Comparison of ENCODE assay signal across 22 mouse cellular contexts in the genomic region with DNA sequence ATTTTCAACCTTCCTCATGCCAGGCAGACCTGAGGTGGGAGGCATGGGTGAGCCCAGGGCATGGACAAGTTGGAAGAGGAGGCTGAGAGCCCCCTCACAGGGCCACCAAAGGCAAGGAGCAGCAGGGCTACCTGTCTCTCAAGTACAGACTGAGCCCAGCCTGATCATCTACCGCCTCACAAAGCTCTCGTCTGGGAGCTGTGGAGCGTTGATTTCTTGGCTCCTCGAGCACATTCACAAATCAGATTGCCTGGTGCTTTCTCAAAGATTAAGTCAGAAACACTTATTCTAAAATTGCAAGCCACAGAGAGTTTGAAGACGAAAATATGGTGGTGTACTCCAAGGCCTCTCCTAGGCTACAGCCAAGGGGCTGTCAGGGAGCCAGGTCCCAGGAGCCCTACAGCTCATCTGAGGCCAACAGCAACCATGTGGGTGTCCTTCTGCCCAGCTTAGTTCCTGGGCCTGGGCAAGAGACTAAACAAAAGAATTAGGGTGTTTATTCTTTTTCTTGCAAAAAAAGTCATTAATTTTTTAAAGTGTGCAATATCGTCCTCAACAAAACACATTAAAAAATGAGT. TPM values are rescaled to one million over a fixed set of nuclear protein-coding genes. Genes with fewer than 3 reads are reported as not detected.
DNase-seq lines count a peak whose midpoint lies in the region; ATAC-seq and TF ChIP-seq lines count a peak whose summit lies in the region.
"Had no signal": no experiment of that assay in that cellular context is flagged by ENCODE, and none has a peak within 500 bp of the region (broad histone marks: within the 10 kb centered on the region; RNA-seq: fewer than 3 reads in every experiment).

No protein-coding gene starts in this region.

- no peaks in the 10 kb centered on the region for H3K36me3 ChIP-seq in forebrain, embryonic 16.5 days (ENCODE audit: control insufficient read depth, insufficient read depth)
- no peaks in the 10 kb centered on the region for H3K36me3 ChIP-seq in forebrain, embryonic 11.5 days (ENCODE audit: control insufficient read depth, insufficient read depth, low read length)

- H3K4me1 ChIP-seq in forebrain, embryonic 16.5 days (replicated peaks; ENCODE audit: control insufficient read depth, insufficient read depth, low read length) = peaks cover 11% of the 10 kb centered on the region
- peaks cover 3% of the 10 kb centered on the region; the same call in 1 of the 2 replicates for H3K4me1 ChIP-seq in forebrain, embryonic 11.5 days (replicated peaks; ENCODE audit: control insufficient read depth, insufficient read depth, low read length)

- peak overlapping the region; percentile 64; the same call in 1 of the 2 replicates for H3K27ac ChIP-seq in forebrain, embryonic 16.5 days (ENCODE audit: low read length)
- H3K27ac ChIP-seq in forebrain, embryonic 11.5 days (ENCODE audit: low read depth, low read length) = no peak overlapping the region
- peak overlapping the region; percentile 64 for H3K27ac ChIP-seq in layer of hippocampus, adult 2 months
- H3K27ac ChIP-seq: liver, embryonic 14.5 days had no signal

- 49% methylated on average over 6 of the region's 6 CpGs for whole genome bisulfite sequencing in forebrain, embryonic 16.5 days
- WGBS in forebrain, embryonic 11.5 days = 83% methylated on average over 6 of the region's 6 CpGs

- no peaks in the 10 kb centered on the region for H3K9me3 ChIP-seq in forebrain, embryonic 16.5 days (ENCODE audit: control insufficient read depth, low read length)
- H3K9me3 ChIP-seq in forebrain, embryonic 11.5 days (ENCODE audit: control insufficient read depth, low read length) = no peaks in the 10 kb centered on the region

- peak; percentile 55 for DNase-seq in adrenal gland, postnatal 14 days
- DNase-seq in adrenal gland, adult 8-10 months = no peak
- DNase-seq in forebrain, embryonic 11.5 days (ENCODE audit: low spot score) = no peak
- DNase-seq in layer of hippocampus, adult 2 months (ENCODE audit: low spot score in 2 of 2) = no peak
- DNase-seq in layer of hippocampus, adult 9-10 months (ENCODE audit: low spot score) = no peak
- DNase-seq in brain, adult 2 months (ENCODE audit: low read depth, low spot score) = peak; percentile 37
- no peak for DNase-seq in embryo, embryonic 9.5 days (ENCODE audit: extremely low spot score)
- DNase-seq: heart, adult 11 months; kidney, adult 11 months; kidney, postnatal 14 days; lung, postnatal 10 days; right cerebral cortex, postnatal 4 days had no signal

- H3K4me2 ChIP-seq in forebrain, embryonic 16.5 days (ENCODE audit: low read length) = no peak overlapping the region
- no peak overlapping the region for H3K4me2 ChIP-seq in forebrain, embryonic 11.5 days (ENCODE audit: low read depth, low read length, severe bottlenecking)

- H3K27me3 ChIP-seq in forebrain, embryonic 16.5 days (replicated peaks; ENCODE audit: control insufficient read depth, insufficient read depth, low read length) = no peaks in the 10 kb centered on the region
- no peaks in the 10 kb centered on the region for H3K27me3 ChIP-seq in forebrain, embryonic 11.5 days (ENCODE audit: control insufficient read depth, insufficient read depth, low read length)

- H3K9ac ChIP-seq in forebrain, embryonic 16.5 days (replicated peaks; ENCODE audit: low read depth, low read length) = no peak overlapping the region
- no peak overlapping the region for H3K9ac ChIP-seq in forebrain, embryonic 11.5 days (ENCODE audit: low read length)
- H3K9ac ChIP-seq: liver, embryonic 14.5 days had no signal

- TF ChIP-seq CTCF in layer of hippocampus, adult 2 months (conservative IDR thresholded peaks at IDR 0.05) = no peak

- 0 out of 2 replicates have a peak, but pooled peaks have one; percentile 12 for ATAC-seq in forebrain, embryonic 16.5 days
- ATAC-seq in forebrain, embryonic 11.5 days (replicated peaks; ENCODE audit: low FRiP score) = no peak

- H3K4me3 ChIP-seq in forebrain, embryonic 16.5 days (replicated peaks; ENCODE audit: low read length) = no peak overlapping the region
- H3K4me3 ChIP-seq in forebrain, embryonic 11.5 days (ENCODE audit: low read depth, low read length) = no peak overlapping the region
- H3K4me3 ChIP-seq in layer of hippocampus, adult 2 months = no peak overlapping the region

RNA-seq across cellular contexts. Expression of gene Rtn4r, which starts 39.3 kb away (rescaled TPM):
- 0.33 and 0.86 TPM in 2 replicates for total RNA-seq in adrenal gland, postnatal 14 days (2021)
- under 1 TPM in 3 of 4 experiments, not detected in 1; 0.14 to 0.30 (median 0.23) TPM for total RNA-seq in adrenal gland, adult 8-10 months (2022)
- polyA plus RNA-seq in forebrain, embryonic 16.5 days (2015; fragmentation: Nextera tagmentation; extraction: Ambion mirVana) = 21.7 and 24.4 TPM in 2 replicates
- polyA plus RNA-seq in forebrain, embryonic 11.5 days (2014; fragmentation: Nextera tagmentation; extraction: Ambion mirVana) = 3.2 and 4.0 TPM in 2 replicates
- total RNA-seq in layer of hippocampus, adult 2 months (2021) = 100 to 1,000 TPM; 106 to 111 TPM
- total RNA-seq: CH12.LX; hematopoietic stem cell, adult 5-6 weeks had no signal

RNA-seq across cellular contexts. Expression of gene Ccdc188, which starts 51.0 kb away (rescaled TPM):
- total RNA-seq in adrenal gland, postnatal 14 days (2021) = not detected in 2 replicates
- not detected for total RNA-seq in adrenal gland, adult 8-10 months (2022)
- 0.19 TPM in 1 of 2 replicates, not detected in the other for polyA plus RNA-seq in forebrain, embryonic 16.5 days (2015; fragmentation: Nextera tagmentation; extraction: Ambion mirVana)
- polyA plus RNA-seq in forebrain, embryonic 11.5 days (2014; fragmentation: Nextera tagmentation; extraction: Ambion mirVana) = not detected in 2 replicates
- not detected for total RNA-seq in layer of hippocampus, adult 2 months (2021)
- total RNA-seq: common myeloid progenitor, adult 5-6 weeks; hematopoietic stem cell, adult 5-6 weeks; layer of hippocampus, postnatal 14 days had no signal
- polyA plus RNA-seq: brain, embryonic 14.5 days; embryonic facial prominence, embryonic 14.5 days; limb, embryonic 11.5 days; liver, embryonic 14.5 days; neural tube, embryonic 11.5 days had no signal

Comparison
In these comparisons a context has a peak if more than half of its experiments do, and no peak if none do; other contexts are left out.
1. DNase-seq: peak in adrenal gland, postnatal 14 days (single experiment) and brain, adult 2 months (single experiment); none in adrenal gland, adult 8-10 months (single experiment), forebrain, embryonic 11.5 days (single experiment), layer of hippocampus, adult 2 months (0 of 2), layer of hippocampus, adult 9-10 months (single experiment) and embryo, embryonic 9.5 days (single experiment).
2. RNA of gene Rtn4r, which starts 39.3 kb away (total RNA-seq): 106 to 111 TPM in layer of hippocampus, adult 2 months; 0.33 to 0.86 TPM in adrenal gland, postnatal 14 days and 0.14 to 0.30 TPM in adrenal gland, adult 8-10 months; every median in the first group is over 10 times any median in the second.